In the genomic region with DNA sequence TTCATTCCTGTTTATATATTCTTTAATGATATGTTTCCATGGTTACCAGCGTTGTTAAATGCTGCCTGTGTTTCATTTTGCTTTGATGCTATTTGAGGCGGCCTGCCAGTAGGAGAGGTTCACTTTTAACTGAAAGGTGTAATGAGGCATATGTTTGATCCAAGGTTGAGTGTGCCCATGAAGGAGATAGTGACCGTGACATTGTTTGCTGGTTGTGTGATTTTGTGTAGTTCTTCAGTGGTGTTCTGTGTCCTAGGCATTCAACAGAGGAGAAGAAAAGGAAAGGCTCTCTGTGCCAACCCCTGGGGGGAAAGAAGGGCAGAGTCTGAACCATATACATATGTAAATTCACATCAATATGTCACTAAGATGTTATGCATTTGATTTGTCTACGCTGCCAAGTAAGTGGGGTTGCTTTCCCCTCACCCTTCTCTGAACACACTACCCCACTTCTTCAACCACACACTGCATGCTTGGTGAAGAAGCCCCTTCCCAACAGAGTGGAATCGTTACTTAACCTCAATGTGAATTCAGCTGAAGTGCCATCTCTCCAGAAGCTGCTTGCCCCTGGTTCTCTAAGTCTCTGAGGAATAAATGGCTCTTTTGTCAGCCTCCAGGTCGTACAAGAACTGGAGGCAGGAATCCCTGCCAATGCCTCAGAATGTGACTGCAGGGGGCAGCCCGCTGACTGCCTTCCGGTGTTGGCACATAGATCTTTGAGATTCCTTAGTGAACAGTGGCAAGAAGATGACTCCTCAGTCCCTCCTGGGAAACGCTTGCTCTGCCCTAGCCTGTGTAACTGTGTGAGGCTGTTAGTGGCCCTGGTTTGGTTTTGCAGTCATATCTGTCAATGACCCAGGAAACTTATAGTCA, we compare ENCODE assay signal across 14 mouse cellular contexts.
DNase-seq lines count a peak whose midpoint lies in the region; ATAC-seq and TF ChIP-seq lines count a peak whose summit lies in the region.
"Had no signal": no experiment of that assay in that cellular context is flagged by ENCODE, and none has a peak within 500 bp of the region (broad histone marks: within the 10 kb centered on the region; RNA-seq: fewer than 3 reads in every experiment).

No protein-coding gene starts in this region.

- H3K36me3 ChIP-seq in forebrain, embryonic 15.5 days: no peaks in the 10 kb centered on the region
- no peaks in the 10 kb centered on the region for H3K36me3 ChIP-seq in midbrain, embryonic 13.5 days
- H3K36me3 ChIP-seq in thymus, adult 2 months (ENCODE audit: control insufficient read depth, insufficient read depth, low read length): no peaks in the 10 kb centered on the region
- H3K36me3 ChIP-seq in limb, embryonic 10.5 days: no peaks in the 10 kb centered on the region
- H3K36me3 ChIP-seq: embryonic facial prominence, embryonic 13.5 days; limb, embryonic 12.5 days had no signal

- TF ChIP-seq POLR2A in thymus, adult 2 months (IDR thresholded peaks at IDR 0.05; ENCODE audit: control insufficient read depth, extremely low read depth, insufficient read depth, low read length, poor library complexity): no peak

- H3K27ac ChIP-seq in forebrain, embryonic 15.5 days (replicated peaks): peak overlapping the region; percentile 82
- H3K27ac ChIP-seq in midbrain, embryonic 13.5 days: peak overlapping the region; percentile 65
- H3K27ac ChIP-seq in thymus, adult 2 months (ENCODE audit: control insufficient read depth, insufficient read depth, low read length): no peak overlapping the region
- H3K27ac ChIP-seq in limb, embryonic 10.5 days: no peak overlapping the region
- H3K27ac ChIP-seq: embryonic facial prominence, embryonic 13.5 days; limb, embryonic 12.5 days had no signal

- no peak overlapping the region for H3K4me3 ChIP-seq in forebrain, embryonic 15.5 days
- no peak overlapping the region for H3K4me3 ChIP-seq in midbrain, embryonic 13.5 days (replicated peaks)
- H3K4me3 ChIP-seq in thymus, adult 2 months (ENCODE audit: control insufficient read depth, insufficient read depth, low read length): no peak overlapping the region
- no peak overlapping the region for H3K4me3 ChIP-seq in limb, embryonic 10.5 days
- H3K4me3 ChIP-seq: embryonic facial prominence, embryonic 13.5 days; limb, embryonic 12.5 days had no signal

- ATAC-seq in forebrain, embryonic 15.5 days (replicated peaks): peak; percentile 83
- ATAC-seq in midbrain, embryonic 13.5 days: peak; percentile 79
- ATAC-seq: inflammation-experienced regulatory T-cells, adult 6 months; Patski had no signal

- DNase-seq in cerebellum, adult 11-12 months: peak; percentile 25
- no peak for DNase-seq in cerebellum, adult 8-10 months
- DNase-seq in Muller cell, postnatal 12 days (ENCODE audit: inconsistent ontology term): peak; percentile 77
- DNase-seq in thymus, adult 2 months: no peak
- DNase-seq in gastrocnemius, postnatal 14 days: no peak
- DNase-seq in limb, embryonic 10.5 days (ENCODE audit: low spot score): no peak
- DNase-seq: kidney, postnatal 14 days; thymus, postnatal 25 days had no signal

- H3K9me3 ChIP-seq in forebrain, embryonic 15.5 days: no peaks in the 10 kb centered on the region
- H3K9me3 ChIP-seq in midbrain, embryonic 13.5 days: 0 out of 2 replicates have a peak, but pooled peaks cover 6% of the 10 kb centered on the region
- no peaks in the 10 kb centered on the region for H3K9me3 ChIP-seq in limb, embryonic 10.5 days (replicated peaks)
- H3K9me3 ChIP-seq: embryonic facial prominence, embryonic 13.5 days had no signal

- no peak overlapping the region for H3K4me2 ChIP-seq in forebrain, embryonic 15.5 days (replicated peaks)
- no peak overlapping the region for H3K4me2 ChIP-seq in midbrain, embryonic 13.5 days (replicated peaks)
- H3K4me2 ChIP-seq: embryonic facial prominence, embryonic 13.5 days; limb, embryonic 12.5 days had no signal

- H3K9ac ChIP-seq in forebrain, embryonic 15.5 days (replicated peaks): no peak overlapping the region
- H3K9ac ChIP-seq in midbrain, embryonic 13.5 days (replicated peaks): no peak overlapping the region
- H3K9ac ChIP-seq: embryonic facial prominence, embryonic 13.5 days; limb, embryonic 12.5 days had no signal

- peaks cover 17% of the 10 kb centered on the region for H3K4me1 ChIP-seq in forebrain, embryonic 15.5 days
- H3K4me1 ChIP-seq in midbrain, embryonic 13.5 days (replicated peaks): peaks cover 12% of the 10 kb centered on the region
- H3K4me1 ChIP-seq in thymus, adult 2 months (replicated peaks; ENCODE audit: control insufficient read depth, insufficient read depth, low read length): no peaks in the 10 kb centered on the region
- H3K4me1 ChIP-seq in limb, embryonic 10.5 days: no peaks in the 10 kb centered on the region
- H3K4me1 ChIP-seq: embryonic facial prominence, embryonic 13.5 days; limb, embryonic 12.5 days had no signal

- TF ChIP-seq CTCF in thymus, adult 2 months (IDR thresholded peaks at IDR 0.05; ENCODE audit: borderline replicate concordance, control insufficient read depth, extremely low read depth, insufficient read depth, low read length, poor library complexity): no peak

- H3K27me3 ChIP-seq in forebrain, embryonic 15.5 days: no peaks in the 10 kb centered on the region
- H3K27me3 ChIP-seq in midbrain, embryonic 13.5 days: no peaks in the 10 kb centered on the region
- H3K27me3 ChIP-seq in thymus, adult 2 months (ENCODE audit: control insufficient read depth, insufficient read depth, low read length): no peaks in the 10 kb centered on the region
- H3K27me3 ChIP-seq in limb, embryonic 10.5 days (ENCODE audit: low read depth, poor library complexity, severe bottlenecking): no peaks in the 10 kb centered on the region
- H3K27me3 ChIP-seq: embryonic facial prominence, embryonic 13.5 days; limb, embryonic 12.5 days had no signal

- intact Hi-C loops in gastrocnemius, postnatal 14 days (cut with DNase I; ENCODE audit: low total_unique reads): no loop called here

- WGBS in forebrain, embryonic 15.5 days: 15% methylated on average over 9 of the region's 9 CpGs
- WGBS in midbrain, embryonic 13.5 days: 29% methylated on average over 9 of the region's 9 CpGs
- WGBS in thymus, adult 2 months: 85% methylated on average over 9 of the region's 9 CpGs
- 79% methylated on average over 9 of the region's 9 CpGs for WGBS in limb, embryonic 10.5 days

Comparison
In these comparisons a context has a peak if more than half of its experiments do, and no peak if none do; other contexts are left out.
1. DNase-seq: peak in cerebellum, adult 11-12 months (single experiment) and Muller cell, postnatal 12 days (single experiment); none in cerebellum, adult 8-10 months (single experiment), thymus, adult 2 months (single experiment), gastrocnemius, postnatal 14 days (single experiment) and limb, embryonic 10.5 days (single experiment).
2. H3K27ac ChIP-seq: peak in forebrain, embryonic 15.5 days (single experiment) and midbrain, embryonic 13.5 days (single experiment); none in thymus, adult 2 months (single experiment) and limb, embryonic 10.5 days (single experiment).